Mouse (Mus musculus): ENCODE measurements around the gene Sdsl.

The Sdsl gene

DNA sequence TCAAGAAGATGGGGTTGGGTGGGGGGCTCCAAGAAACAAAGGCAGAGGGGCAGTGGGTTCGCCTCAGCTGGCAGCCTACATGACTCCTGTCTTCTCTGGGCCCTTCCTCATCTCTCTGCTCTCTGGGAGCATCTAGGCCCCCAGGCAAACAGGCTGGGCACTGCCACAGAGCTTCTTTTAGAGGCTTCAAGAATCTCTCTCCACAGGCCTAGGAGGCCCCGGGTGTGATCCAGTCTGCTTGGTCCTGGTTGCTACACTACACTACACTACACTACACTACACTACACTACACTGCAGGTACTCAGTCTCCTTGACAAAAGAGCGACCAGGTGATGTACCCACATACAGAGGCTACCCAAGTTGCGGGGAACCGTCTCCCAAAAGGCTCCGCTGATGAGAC lies 42.9 kb downstream of the Sdsl start:
- DNase-seq (ENCODE audit: low spot score in 2 of 2), result no peak

DNA sequence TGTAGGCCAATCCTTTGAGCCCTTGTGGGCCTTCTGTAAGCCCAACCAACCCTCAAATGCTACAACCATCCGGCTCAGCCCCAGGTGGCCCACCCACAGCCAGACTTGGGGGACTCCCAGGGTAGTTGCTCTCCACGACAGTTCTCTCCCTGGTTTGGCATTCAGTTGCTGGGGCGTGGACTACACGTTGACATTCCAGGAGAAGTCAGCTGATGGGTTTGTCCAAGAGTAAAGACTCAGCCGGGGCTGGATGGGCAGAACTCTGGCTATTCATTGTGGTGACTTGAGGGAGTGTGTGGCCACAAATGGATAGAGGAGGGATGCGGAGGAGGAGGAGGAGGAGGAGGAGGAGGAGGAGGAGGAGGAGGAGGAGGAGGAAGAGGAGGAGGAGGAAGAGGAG lies 43.6 kb downstream of the Sdsl start:
- no peak for DNase-seq (ENCODE audit: low spot score in 2 of 2)

DNA sequence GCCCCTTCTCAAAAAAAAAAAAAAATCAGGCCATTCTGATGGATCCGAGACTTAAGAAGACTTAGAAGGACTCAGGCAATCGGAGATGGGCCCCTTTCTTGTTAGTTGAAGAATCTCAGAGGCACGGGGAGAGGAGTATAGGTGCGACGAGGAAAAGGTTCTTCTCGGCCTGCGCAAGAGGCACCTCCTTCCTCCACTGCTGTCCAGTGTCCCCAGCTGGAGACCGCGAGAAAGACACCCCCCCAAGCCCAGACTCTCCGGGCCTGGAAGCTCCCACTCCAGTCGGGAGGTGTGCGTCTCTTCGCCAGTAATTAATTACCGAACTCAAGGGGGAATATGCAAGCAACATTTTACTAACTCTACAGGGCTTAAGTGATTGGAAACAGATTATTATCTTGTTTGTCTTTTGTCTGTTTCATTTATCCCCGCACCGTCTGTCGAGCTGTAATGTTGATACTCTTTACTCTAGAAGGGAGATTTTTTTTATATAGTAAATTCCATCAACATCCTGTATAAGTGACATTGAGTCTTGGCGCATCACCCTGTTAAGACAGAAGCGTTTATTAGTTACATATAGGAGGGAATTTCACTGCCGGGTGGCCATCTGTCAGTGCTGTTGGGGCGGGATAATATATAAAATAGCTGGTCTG lies 44.3 kb downstream of the Sdsl start:
- no peak for DNase-seq (ENCODE audit: low spot score in 2 of 2)

DNA sequence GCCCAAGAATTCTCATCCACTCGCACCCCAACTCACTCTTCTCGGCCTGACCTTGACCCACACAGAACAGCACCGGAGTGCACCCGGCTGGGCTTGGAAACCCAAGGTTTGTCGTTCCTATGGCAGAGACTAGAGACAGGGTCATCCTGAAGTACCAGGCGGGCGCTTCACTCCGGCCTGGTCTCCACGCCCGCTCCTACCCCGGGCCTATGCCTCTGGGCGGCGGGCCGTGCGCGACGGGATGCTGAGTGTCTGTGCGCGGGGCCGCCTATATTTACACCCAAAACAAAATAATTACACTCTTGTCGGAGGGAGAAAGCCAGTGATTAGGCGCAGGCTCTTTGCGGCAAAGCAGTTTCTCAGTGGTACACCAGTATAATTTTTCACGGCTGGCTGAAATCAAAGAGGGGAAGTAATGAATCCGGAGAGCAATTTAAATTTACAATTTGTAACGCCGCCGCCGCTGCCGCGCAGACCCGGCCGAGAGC lies 45.1 kb downstream of the Sdsl start:
- DNase-seq (ENCODE audit: low spot score in 2 of 2), result no peak

DNA sequence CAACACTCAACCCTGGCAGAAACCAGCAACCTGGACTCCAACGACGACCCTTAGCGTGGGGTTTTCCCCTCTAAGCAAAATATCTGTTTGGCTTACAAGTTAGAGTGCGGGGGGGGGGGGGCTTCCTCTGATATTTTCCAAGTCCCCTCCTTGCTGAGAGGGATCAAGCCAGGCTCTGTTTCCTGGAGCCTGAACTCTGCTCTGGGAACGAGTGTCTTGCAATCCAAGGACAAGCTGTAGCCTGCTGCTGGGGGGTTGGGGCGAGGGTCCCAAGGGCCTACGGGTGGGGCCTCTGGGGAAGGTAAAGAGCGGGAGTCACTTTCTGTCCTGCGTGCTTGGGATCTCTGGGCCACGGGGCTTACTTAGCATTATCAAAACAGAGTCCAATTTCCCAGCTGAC lies 46.0 kb downstream of the Sdsl start:
- DNase-seq (ENCODE audit: low spot score in 2 of 2), result no peak

DNA sequence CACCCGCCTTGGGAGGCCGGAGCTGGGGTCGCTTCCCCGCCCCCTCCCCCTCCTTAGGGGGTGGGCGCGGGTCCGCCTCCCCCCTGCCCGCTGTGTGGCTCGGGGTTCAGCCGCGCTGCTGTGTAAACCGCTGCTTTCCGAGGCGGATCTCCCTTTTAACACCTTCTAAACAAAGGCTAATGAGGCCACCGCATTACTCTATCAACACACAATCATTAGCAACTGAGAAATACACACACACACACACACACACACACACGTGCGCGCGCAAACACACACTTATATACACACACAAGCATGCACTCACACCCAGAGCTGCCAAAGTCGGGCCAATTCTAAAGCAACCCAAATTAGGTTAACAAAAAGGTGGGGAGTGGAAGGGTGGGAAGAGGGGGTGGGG lies 46.9 kb downstream of the Sdsl start:
- no peak for DNase-seq (ENCODE audit: low spot score in 2 of 2)

DNA sequence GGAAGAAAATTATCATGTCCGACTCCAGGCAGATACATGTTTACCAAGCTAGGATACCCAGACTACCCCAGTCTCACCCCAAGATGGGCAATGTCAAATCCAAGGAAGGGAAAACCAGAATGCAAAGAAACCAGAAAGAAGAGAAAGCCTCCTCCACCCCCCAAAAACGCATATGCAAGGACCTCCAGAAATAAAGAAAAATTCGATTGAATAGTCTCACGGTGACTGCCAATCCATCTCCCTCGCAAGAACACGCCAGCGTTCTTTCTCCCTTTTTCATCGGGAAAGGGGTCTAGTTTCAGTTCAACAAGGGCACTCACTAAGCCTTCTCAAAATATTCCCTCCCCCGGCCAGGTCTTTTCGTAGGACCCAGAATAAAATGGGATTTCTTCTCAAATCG lies 48.0 kb downstream of the Sdsl start:
- no peak for DNase-seq (ENCODE audit: low spot score in 2 of 2)

DNA sequence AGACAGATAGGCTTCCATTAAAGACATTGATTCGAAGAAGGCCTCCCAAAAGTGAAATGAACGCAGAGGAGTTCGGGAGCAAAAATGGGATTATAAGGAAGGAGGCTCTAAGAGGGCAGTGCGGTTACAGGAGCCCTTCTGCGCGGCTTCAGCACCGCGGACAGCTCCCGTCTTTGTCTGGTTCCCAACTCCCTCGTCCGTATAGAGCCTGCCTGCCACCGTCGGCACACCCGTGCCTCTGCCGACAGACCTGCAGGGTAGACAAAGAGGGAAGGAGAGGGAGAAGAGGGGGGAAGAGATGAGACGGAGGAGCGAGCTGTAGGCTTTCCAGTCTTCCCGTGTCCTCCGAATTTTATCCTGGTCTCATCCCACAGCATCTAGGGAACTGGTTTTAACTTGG lies 48.6 kb downstream of the Sdsl start:
- peak; percentile 22 to 76 for DNase-seq (ENCODE audit: low spot score in 2 of 2)

DNA sequence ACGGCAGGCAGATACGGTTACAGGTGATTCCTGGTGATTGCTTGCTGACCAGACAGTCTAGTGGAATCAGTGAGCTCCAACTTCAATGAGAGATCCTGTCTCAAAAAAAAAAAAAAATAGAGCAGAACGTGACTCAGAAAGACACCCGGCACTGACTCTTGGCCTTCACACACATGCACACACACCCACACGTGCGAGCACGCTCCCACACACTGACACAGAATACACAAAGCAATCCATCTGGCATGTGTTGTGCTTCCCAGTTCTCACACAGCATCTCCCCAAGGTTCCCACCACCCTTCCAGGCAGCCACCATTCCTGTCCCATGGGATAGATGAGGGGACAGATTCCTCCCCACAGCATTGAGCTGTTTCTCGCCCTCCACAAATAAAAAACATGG lies 52.5 kb downstream of the Sdsl start:
- DNase-seq (ENCODE audit: low spot score in 2 of 2), result no peak

DNA sequence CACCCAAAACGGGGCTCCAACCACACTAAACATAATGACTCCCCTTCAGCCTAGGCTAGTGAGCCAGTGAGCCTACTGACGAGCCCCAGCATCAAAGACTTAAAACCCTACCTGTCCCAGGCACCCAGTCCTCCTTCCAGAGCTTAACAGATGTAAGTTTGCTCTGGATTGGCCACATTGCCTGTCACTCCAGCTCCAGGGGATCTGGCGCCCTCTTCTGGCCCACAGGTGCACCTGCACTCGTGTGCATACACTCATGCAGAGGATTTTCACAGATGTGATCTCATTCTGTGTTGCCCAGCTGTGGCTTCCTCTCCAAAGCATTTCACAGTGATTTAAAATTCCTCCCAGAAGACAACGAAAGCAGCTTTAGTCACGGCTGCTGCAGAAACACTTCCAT lies 59.2 kb downstream of the Sdsl start:
- no peak for DNase-seq (ENCODE audit: low spot score in 2 of 2)

DNA sequence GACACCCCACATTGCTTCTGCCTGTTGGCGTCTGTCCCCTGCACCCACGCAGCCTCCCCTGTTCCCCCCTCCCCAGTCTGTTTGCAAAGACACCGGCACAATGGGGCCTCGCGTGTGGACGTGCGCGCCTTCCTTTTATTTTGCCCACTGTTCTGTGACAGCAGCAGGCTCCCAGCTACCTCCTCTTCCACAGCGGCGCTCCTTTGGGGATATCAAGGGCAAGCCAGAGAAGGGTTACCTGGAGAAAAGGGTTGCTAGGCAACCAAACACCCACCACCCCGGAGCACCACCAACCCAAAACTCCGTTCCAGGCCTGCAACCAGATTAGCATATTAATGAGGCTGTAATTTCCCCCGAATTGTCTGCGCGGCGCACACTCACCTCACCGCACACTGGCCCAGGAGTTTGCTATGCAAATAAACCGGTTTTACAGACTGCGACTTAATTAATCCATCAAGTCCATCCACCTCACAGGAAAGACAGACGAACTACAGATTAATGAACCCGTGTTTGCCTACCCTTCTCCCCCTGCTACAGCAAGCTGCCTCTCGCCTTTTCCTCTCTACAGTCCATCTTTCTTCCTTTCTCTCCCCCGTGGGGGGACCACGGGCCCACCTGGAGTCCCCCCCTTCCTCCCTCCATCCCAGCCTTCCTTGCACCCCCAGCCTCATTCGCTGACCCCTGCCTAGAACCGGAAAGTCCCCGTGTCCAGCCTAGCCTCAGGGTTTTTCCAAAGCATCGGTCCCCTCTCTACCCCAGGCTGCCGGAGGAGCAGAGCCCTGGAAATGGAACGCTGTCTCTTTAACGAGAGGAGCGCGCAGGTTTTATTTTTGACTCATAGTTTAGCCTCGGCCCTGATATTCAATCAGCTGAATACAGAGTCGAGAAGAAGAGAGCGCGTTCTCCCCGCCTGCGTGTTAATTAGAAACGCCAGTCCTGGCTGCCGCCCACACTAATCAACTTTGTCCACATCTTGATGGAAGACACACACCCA lies 62.9 kb downstream of the Sdsl start:
- no peak for DNase-seq (ENCODE audit: low spot score in 2 of 2)

DNA sequence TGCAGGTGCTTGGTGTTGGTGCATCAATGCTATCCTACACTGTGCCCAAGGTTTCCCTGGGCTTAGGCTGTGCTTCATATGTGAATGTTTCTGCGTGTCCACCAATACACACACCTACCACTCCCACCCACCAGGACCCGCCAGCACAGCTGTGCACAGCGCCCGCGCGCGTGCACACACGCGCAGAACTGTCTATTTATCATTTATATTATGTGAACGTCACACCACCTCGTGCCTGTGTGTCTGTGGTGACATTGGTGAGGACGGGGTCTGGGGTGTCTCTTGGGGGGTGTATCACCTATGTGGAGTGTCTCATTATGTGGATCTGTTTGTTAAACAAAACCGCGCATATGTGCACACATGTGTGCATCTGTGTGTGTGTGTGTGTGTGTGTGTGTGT lies 63.7 kb downstream of the Sdsl start:
- DNase-seq (ENCODE audit: low spot score in 2 of 2), result no peak

All from spleen, postnatal 10 days (tissue).